Mouse (Mus musculus) liver, embryonic 14.5 days (tissue): ENCODE results near the gene Pllp. TPM values are rescaled to one million over a fixed set of nuclear protein-coding genes. Genes with fewer than 3 reads are reported as not detected.

Experiments
- ATAC-seq: fragments of 200-750 bp; cut with Nextera tagmentation; 2 replicates; pipeline ENCODE4 v1.8.0; 2017; ENCODE audit warnings: moderate number of reproducible peaks, mild to moderate bottlenecking, moderate library complexity; ENCODE audit not compliant: insufficient read depth
- DNase-seq, 3 experiments: peaks; one replicate each; pipeline ENCODE4 v3.0.0-alpha.2; 2012 to 2013; ENCODE audit warnings: low read depth in 3 of 3, low spot score in 3 of 3
- H3K27ac ChIP-seq: fragments of 300-500 bp; sonication (generic); 2 replicates; pipeline ENCODE4 v1.5.1; 2014; ENCODE audit warnings: moderate library complexity, mild to moderate bottlenecking, control low read depth, inconsistent platforms
- H3K27me3 ChIP-seq: fragments of 300-500 bp; sonication (generic); 2 replicates; pipeline ENCODE4 v1.6.1; 2014; ENCODE audit warnings: mild to moderate bottlenecking, low read length, moderate library complexity; ENCODE audit not compliant: control insufficient read depth, insufficient read depth
- H3K36me3 ChIP-seq: fragments of 300-500 bp; sonication (generic); replicated peaks from 2 replicates; pipeline ENCODE4 v1.6.1; 2014; ENCODE audit warnings: low read depth; ENCODE audit not compliant: control insufficient read depth, insufficient read depth
- H3K4me1 ChIP-seq, 2 experiments: fragments of 200-500 bp in 1 of 2; fragments of 300-500 bp in 1 of 2; sonication (generic) in 1 of 2; replicated peaks; 2 replicates each; pipeline ENCODE4 v1.6.1; 2012 to 2014; ENCODE audit warnings: antibody characterized with exemption in 1 of 2, inconsistent platforms in 1 of 2, low read length in 1 of 2; ENCODE audit not compliant: control insufficient read depth in 2 of 2, insufficient read depth in 2 of 2
- H3K4me2 ChIP-seq: fragments of 300-500 bp; sonication (generic); 2 replicates; pipeline ENCODE4 v1.6.1; 2014; ENCODE audit warnings: low read depth, mild to moderate bottlenecking, control low read depth, moderate library complexity
- H3K4me3 ChIP-seq, 2 experiments: fragments of 200-500 bp in 1 of 2; fragments of 300-500 bp in 1 of 2; sonication (generic) in 1 of 2; 2 replicates each; pipeline ENCODE4 v1.5.1; 2012 to 2014; ENCODE audit warnings: low read depth in 2 of 2, low read length in 2 of 2, mild to moderate bottlenecking in 2 of 2, control low read depth in 1 of 2, inconsistent platforms in 1 of 2, moderate library complexity in 1 of 2; ENCODE audit not compliant: insufficient read depth in 1 of 2
- H3K9ac ChIP-seq: fragments of 300-500 bp; sonication (generic); replicated peaks from 2 replicates; pipeline ENCODE4 v1.6.1; 2014; ENCODE audit warnings: mild to moderate bottlenecking, control low read depth, moderate library complexity
- H3K9me3 ChIP-seq: fragments of 300-500 bp; sonication (generic); 2 replicates; pipeline ENCODE4 v1.6.1; 2016; ENCODE audit warnings: low read length, mixed read lengths; ENCODE audit not compliant: control insufficient read depth
- CTCF ChIP-seq: IDR thresholded peaks from 2 replicates; pipeline ENCODE4 v1.5.1; 2016; ENCODE audit warnings: antibody characterized with exemption, low read depth, control low read depth
- EP300 ChIP-seq: IDR thresholded peaks from 2 replicates; pipeline ENCODE4 v1.6.1; 2016; ENCODE audit warnings: antibody characterized with exemption, low read depth
- WGBS: fragments of 180-500 bp; shearing (Covaris S2); extraction: QIAGEN DNeasy Blood & Tissue Kit; methylation state at CpG from one replicate; pipeline ENCODE4 v1.1.7; 2014; ENCODE audit not compliant: insufficient replicate concordance; 5-methylcytosine and 5-hydroxymethylcytosine counted together
- polyA plus RNA-seq, 2 experiments: library from polyadenylated mRNA; depleted of rRNA in 1 of 2; stranded (reverse) in 1 of 2; unstranded in 1 of 2; fragments of >200 nt; fragmentation: Nextera tagmentation in 1 of 2; extraction: Ambion mirVana in 1 of 2; gene quantifications; 2 replicates each; pipeline versions ENCODE4 v1.2.1 to v1.2.3; 2012 to 2014

Pllp gene
- polyA plus RNA-seq, 2 experiments, result 0.36 to 0.85 TPM

DNA sequence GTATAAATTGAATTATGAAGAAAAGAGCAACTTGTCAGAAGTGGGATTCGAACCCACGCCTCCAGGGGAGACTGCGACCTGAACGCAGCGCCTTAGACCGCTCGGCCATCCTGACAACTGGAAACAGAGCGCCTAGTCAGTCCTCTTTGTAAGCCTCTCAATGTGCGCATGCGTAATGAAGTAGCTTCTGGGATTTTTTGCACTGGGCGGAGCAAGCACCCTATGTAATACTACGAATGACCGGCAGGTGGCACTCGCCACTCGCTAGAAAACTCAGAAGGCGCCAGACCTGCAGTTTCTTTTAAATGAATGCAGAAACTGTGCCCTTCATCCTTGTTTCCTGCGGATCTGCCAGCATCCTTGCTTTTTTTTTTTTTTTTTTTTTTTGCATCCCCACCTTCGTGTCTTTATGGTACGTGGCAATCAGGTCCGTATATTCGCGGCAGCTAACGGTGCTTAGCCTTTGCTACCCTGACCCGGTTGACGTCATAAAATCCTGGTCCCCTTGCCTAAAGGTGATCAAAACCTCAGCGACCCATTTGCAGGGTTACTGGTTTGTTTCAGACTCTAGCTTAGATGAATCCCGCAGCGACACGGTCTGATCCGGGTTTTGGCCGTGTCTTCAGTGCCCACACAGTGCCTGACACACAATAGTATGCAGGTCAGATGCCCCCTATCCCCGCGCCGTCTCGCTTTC lies 8.0 kb upstream of the Pllp start:
- H3K9ac ChIP-seq, result peak overlapping the region; percentile 64
- H3K4me3 ChIP-seq, result peak overlapping the region; percentile 64 to 76
- peak; percentile 86 for ATAC-seq
- H3K27me3 ChIP-seq, result no peaks in the 10 kb centered on the region; the same call in 1 of the 2 replicates
- TF ChIP-seq CTCF (peak; percentile 95), EP300 (peak; percentile 39; the same call in 1 of the 2 replicates)
- under 1% methylated on average over 35 of the region's 35 CpGs for WGBS
- no peak overlapping the region for H3K27ac ChIP-seq
- peak; percentile 95 to 97 (median 96) for DNase-seq
- no peaks in the 10 kb centered on the region for H3K36me3 ChIP-seq
- H3K4me1 ChIP-seq, result peaks cover 0 to 13% of the 10 kb centered on the region in 2 experiments
- peak overlapping the region; percentile 91 for H3K4me2 ChIP-seq
- no peaks in the 10 kb centered on the region for H3K9me3 ChIP-seq

DNA sequence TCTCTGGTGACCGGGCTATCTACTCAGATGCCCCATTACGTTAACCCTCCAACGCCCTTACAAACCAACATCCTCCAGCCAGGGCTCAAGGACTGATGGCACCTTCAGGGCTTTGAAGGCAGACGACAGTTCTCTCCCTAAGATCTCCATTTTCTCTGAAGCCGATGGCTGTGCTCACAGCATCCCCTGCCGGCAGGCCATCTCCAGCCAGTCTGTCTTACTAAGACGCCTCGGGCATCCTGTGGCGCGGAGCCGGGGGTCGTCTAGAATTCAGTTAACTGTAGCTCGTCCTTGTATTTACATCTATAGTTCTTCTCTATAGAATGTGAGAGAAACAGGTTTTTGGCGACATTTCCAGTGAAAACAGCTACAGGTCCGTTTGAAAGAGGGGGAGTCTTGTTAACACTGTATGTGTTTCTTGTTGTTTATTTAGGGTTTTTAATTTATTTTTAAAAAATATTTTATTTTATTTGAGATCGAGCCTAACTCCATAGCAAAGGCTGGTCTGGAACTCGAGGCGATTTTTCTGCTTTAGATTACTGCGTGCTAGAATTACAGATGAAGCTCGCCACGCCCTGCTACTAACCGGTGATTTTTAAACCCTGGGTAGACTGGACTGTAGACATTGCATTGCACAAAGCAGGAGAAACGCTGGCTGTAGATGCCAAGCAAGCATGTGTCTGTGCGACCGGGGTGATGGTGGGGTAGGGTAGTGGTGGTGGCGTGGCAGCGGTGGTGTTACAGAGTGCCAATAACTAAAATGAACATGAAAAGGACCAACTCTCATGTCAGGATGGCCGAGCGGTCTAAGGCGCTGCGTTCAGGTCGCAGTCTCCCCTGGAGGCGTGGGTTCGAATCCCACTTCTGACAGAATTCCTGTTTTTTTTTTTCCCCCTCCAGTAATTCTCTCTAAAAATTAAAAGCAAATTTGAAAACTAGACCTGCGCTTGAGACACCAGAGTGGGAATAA lies 7.1 kb upstream of the Pllp start:
- TF ChIP-seq CTCF (peak; percentile 97), EP300 (no peak; the same call in 1 of the 2 replicates)
- WGBS, result under 1% methylated on average over 35 of the region's 35 CpGs
- ATAC-seq, result peak; percentile 88

DNA sequence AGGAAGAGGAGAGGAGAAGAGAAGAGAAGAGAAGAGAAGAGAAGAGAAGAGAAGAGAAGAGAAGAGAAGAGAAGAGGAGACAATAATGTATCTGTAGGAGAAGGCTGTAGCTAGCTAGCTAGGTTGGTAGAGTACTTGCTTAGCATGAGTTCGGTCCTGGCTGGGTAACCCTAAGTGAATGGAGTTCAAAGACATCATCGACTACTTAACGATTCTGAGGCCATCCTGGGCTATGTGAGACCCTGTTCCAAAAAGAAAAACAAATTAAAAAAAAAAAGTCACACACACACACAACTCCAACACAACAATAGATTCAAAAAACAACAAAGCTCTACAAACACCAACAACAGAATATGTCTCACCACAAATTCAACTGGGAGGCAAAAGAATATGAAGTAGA lies 6.1 kb upstream of the Pllp start:
- peak overlapping the region; percentile 82 for H3K4me2 ChIP-seq
- H3K4me1 ChIP-seq, result peaks cover 0 to 13% of the 10 kb centered on the region in 2 experiments
- H3K9ac ChIP-seq, result no peak overlapping the region
- no peak for TF ChIP-seq CTCF
- peaks cover 5% of the 10 kb centered on the region for H3K27me3 ChIP-seq
- WGBS, result 57% methylated on average over 3 of the region's 3 CpGs
- no peaks in the 10 kb centered on the region for H3K9me3 ChIP-seq
- peak overlapping the region in 1 of 2 experiments; percentile 64; a peak in 1 of 4 replicates for H3K4me3 ChIP-seq
- ATAC-seq (no peak), DNase-seq (no peak)
- H3K27ac ChIP-seq, result no peak overlapping the region
- no peaks in the 10 kb centered on the region for H3K36me3 ChIP-seq

More for the DNA sequence above, 7.1 kb upstream of the Pllp start:
- Histone ChIP-seq H3K36me3 (no peaks in the 10 kb centered on the region), H3K27me3 (no peaks in the 10 kb centered on the region; the same call in none of the 2 replicates), H3K27ac (peak overlapping the region; percentile 49), H3K4me2 (peak overlapping the region; percentile 82), H3K4me3 (peak overlapping the region; percentile 64 to 94), H3K4me1 (peaks cover 0 to 13% of the 10 kb centered on the region in 2 experiments), H3K9me3 (no peaks in the 10 kb centered on the region), H3K9ac (peak overlapping the region; percentile 54)
- peak; percentile 65 to 77 (median 71) for DNase-seq

DNA sequence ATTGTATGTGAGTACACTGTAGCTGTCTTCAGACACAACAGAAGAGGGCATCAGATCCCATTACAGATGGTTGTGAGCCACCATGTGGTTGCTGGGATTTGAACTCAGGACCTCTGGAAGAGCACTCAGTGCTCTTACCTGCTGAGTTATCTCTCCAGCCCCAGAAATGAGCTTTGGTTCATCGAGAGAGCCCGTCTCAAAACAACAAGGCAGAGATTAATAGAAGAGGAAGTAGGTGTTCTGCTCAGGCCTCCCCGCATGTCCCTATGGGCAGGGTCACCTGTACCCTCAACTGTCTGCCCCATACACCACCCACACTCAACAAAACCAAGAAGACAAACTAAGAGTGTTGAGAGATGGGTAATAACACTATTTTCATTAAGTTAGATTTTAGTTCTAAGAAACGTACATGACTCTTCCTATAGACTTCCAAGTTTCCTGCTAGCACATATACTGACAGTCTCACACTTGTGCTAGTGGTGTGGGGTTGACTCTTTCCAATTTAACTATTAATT lies 4.4 kb upstream of the Pllp start:
- WGBS, result 46% methylated on average over 4 of the region's 4 CpGs
- no peaks in the 10 kb centered on the region for H3K9me3 ChIP-seq
- H3K27me3 ChIP-seq, result peaks cover 22% of the 10 kb centered on the region
- no peak overlapping the region for H3K9ac ChIP-seq
- H3K4me2 ChIP-seq, result no peak overlapping the region
- H3K4me1 ChIP-seq, result peaks cover 0 to 11% of the 10 kb centered on the region in 2 experiments
- no peak overlapping the region for H3K4me3 ChIP-seq
- no peak for TF ChIP-seq EP300
- no peak for TF ChIP-seq CTCF
- ATAC-seq (no peak), DNase-seq (no peak)
- H3K27ac ChIP-seq, result no peak overlapping the region
- H3K36me3 ChIP-seq, result no peaks in the 10 kb centered on the region
